Mouse (Mus musculus): Measurements from ENCODE around the gene Gmeb2.

GRCm38 (mm10) chr2:181231171-181231570 is 56.7 kb downstream of the Gmeb2 start:
- TF ChIP-seq CTCF (IDR thresholded peaks at IDR 0.05; ENCODE audit: low read depth) (no peak), EP300 (IDR thresholded peaks at IDR 0.05; ENCODE audit: low read depth) (no peak)
